Mouse (Mus musculus) gastrocnemius, postnatal 10 days (tissue): Measurements from ENCODE around the gene Unc119. TPM values are rescaled to one million over a fixed set of nuclear protein-coding genes. Genes with fewer than 3 reads are reported as not detected.

Experiments
- DNase-seq: peaks from one replicate; pipeline ENCODE4 v3.0.0; 2021; ENCODE audit warnings: mixed read lengths
- total RNA-seq, 2 experiments: library from RNA; stranded (reverse); gene quantifications; 2 replicates each; pipeline ENCODE4 v1.2.3; 2021

Unc119 gene
- total RNA-seq, 2 experiments from 2014 or later, result 26.2 to 28.4 TPM

- no peak for DNase-seq
Observed at GRCm38 (mm10) chr11:78344328-78344889, 1.1 kb downstream of the Unc119 start.

DNA sequence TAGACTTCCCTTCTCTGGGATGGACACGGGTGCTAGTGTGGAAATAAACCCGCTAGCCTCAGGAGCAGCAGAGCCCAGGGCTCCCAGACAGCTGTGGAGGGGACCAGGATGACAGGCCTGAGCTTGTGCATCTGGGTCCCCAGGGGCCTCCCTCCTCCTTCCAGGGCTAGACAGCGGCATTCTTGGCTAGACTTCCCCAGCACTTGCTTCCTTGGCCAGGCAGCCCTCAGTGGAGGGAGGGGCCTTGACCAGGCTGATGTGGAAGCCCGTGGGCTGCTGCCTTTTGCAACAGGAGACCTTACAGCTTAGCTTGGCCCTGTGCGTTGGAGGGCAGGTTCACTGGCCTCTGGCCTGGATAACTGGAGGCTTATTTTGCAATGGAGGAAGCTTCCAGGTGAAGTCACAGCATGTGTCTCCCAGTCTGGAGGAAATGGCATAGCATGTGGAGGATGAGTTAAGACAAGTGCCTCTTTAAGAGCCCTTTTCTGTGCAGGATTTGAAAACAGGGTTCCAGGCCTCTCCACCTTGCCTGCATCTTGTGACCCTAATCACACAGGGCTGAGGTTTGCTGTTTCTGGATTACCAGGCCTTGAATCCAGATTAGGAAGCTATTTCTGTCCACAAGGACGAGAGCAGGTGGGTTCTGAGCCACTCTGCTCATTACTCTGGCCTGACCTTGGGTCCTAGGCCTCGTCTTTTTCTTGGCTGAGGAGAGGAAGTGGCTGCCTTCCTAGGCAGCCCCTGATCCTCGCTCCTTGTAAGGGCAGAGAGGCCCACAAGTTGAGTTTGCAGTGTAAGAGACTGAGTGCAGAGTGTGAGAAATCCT lies 1.8 kb downstream of the Unc119 start:
- peak; percentile 74 for DNase-seq

DNA sequence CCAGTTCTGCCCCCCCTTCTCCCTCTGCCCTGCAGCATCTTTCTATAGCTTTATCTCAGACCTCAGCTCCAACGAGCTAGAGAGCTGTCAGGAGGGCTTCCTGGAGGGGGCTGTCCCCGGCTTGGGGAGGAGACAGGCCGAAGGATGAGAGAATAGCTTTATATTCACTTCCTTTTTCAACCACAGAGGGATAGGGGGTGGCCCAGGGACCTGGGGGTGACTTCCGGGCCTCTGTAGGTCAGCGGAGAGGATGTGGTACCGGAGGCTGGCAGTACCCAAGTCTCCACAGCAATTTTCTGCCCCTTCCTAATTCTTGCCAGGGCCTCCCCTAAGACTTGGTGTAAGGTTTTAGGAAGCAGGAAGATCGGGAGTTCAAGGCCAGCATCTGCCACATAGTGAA lies 2.5 kb downstream of the Unc119 start:
- no peak for DNase-seq

- no peak for DNase-seq
Observed at GRCm38 (mm10) chr11:78346326-78347069, 3.2 kb downstream of the Unc119 start.

DNA sequence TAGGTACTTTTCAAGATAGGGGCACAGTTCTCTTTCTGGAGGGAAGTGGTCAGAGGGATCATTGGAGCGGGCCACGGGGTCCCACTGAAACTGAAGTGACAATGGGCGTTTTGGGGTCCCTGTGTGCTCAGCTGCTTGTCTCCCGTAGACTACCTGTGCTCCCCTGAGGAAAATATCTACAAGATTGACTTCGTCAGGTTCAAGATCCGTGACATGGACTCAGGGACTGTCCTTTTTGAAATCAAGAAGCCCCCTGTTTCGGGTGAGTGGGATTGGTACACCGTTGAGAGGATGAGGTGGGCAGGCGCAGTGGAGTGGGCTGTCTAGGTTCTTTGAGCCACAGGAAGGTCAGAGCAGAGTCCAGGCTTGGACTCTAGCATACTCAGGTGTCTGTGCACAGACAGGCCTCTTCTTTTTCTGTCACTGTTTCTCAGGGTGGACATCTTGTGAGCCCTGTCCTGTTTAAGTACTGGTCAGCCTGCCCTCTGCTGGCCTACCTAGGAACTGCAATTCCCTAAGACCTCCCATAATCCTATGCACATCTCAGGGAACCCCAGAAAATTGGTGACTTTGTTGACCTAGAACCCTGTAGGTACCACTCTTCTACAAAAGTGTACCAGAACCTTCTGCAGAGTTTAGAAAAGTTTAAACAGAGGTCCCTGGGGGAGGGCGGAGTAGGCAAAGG lies 3.9 kb downstream of the Unc119 start:
- peak; percentile 79 for DNase-seq

- DNase-seq, result no peak
Observed at GRCm38 (mm10) chr11:78347908-78348307, 4.6 kb downstream of the Unc119 start.

GRCm38 (mm10) chr11:78348474-78348873 lies 5.2 kb downstream of the Unc119 start:
- DNase-seq, result no peak

DNA sequence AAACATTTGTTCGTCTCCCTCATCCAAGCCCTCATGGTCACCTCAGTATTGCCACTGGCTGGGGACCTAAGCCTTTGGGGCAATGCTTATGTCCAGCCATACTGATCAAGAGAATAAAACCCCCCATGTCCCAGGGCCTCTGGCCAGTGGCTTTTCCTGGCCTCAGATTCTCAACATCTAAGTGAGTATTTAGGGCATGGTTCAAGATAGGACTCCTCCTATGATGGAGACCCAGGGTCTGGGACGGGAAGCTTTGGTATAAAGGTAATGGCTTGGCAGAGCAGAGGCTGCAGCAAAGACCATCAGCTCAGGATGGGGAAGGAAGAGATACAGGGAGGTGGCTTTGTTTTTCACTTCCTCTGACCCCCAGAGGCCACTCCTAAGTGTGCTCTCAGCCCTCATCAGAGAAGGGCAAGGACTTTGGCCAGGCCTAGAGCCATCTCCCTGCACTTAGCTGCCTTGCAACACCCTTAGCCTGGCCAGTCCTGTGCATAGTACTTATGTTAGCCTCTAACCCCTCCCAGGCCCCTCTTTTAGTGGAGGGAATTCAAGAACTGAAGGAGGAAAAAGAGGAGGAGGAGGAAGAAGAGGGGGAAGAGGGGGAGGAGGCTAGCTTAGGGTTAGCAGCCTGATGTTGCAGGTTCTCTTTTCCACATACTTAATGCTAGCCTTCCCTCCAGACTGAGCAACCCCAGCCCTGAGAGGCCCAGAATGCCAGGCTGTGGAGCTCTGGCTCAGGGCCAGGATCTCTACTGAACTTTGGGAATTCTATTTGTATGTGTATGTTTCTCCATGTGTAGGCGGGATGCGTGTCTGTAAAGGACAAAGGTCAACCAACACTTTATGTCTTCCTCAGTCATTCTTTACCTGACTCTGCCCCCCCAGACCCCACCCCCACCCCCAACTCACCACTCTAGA lies 6.4 kb downstream of the Unc119 start:
- no peak for DNase-seq

- no peak for DNase-seq
Observed at GRCm38 (mm10) chr11:78353081-78353480, 9.8 kb downstream of the Unc119 start.

- DNase-seq, result no peak
Observed at GRCm38 (mm10) chr11:78354905-78355304, 11.6 kb downstream of the Unc119 start.

- peak; percentile 88 for DNase-seq
Observed at GRCm38 (mm10) chr11:78355471-78356238, 12.4 kb downstream of the Unc119 start.

GRCm38 (mm10) chr11:78358330-78359007 lies 15.2 kb downstream of the Unc119 start:
- peak; percentile 50 for DNase-seq

DNA sequence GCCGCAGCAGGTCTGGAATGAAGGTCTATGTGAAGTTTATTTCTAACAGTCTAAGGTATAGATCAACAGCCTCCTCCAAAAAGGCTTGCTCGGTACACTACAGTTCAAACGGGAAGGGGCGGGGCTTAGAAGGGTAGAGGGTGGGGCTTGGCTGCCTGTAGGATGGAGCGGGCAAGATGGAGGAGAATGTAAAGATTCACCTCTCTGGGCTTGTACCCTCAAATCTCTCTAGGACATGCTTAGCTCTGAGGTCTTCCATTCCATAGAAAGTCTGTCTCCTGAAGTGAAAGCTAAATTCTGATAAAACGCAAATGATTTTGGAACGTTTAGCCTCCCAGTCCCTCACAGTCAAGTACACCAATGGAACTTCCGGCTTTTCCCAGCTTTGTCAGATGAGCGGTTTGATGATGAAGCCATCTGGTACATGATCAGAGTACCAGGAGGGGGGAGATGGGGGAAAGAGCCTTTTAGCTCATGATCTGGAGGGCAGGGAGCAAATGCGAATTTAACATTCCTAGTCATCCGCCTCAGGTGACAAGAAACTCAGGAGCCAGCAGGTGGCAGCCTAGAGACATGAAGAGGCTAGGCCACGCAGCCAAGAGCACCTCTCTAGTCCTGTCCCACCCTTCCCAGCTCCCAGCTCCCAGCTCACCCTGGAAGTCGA lies 17.0 kb downstream of the Unc119 start:
- DNase-seq, result peak; percentile 77

DNA sequence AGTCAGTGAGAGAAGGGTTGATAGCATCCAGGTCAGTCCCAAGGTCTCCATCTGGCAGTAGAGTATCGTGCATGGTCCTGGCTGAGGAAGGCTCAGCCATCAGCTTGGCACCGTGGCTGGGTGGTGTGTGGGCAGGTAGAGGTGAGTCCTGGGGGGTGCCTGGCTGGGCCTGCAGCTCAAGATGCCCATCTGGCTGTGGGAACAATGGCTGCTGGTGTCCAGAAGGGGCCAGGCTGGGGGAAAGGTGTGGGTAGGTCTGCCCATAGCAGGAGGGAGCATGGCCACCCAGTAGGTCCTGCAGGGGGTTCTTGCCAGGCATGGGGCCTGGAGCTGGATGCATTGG lies 17.5 kb downstream of the Unc119 start:
- DNase-seq, result no peak

DNA sequence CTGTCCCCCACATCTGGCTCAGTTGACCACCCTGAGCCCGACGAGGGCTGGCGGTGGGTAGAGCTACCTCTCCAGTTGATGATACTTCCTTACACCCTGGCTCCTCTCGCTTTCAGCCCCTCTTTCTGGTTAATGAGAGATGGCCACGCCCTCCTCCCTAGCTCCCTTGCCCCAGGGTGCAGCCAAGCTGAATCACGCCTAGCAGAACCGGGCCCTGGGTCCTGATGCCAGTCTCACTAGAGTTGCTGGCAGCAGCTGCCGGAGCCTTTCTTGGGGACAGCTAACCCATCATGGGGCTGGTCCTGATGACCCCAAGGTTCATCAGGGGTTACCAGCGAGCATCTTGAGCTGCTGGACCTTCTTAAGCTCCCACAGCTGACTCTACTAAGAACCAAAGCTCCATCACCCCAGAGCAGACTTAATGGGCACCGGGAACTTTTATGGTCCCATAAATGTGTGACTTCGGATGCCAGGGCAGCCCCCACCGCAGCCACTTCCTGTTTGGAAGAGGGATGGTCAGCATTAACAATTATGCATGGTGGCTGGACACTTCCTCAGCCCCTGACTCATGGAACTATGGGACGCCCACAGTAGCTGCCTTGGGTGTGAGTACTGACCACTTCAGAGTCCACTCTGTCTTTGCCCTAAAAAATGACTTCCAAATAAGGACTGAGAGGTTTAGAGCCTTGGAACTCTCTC lies 20.2 kb downstream of the Unc119 start:
- DNase-seq, result no peak

DNA sequence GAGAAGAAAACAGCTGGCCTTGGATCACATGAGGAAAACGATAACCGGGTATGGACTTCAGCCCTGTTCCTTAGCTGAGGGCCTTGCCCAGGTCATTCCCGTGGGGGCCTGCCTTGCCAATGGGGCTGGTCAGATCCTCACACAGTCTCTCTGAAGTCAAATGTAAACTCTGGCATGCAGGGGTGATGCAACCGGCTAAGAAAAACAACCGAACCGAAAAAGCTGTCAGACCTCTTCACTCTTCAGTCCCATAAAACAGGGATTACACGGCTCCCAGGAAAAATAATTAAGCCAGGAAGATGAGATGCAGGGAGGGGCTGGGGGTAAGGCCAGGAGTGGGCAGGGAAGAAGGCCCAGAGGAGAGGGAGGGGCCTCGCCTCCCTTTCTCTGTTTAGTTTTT lies 20.8 kb downstream of the Unc119 start:
- DNase-seq, result no peak

GRCm38 (mm10) chr11:78367456-78368225 lies 24.4 kb downstream of the Unc119 start:
- DNase-seq, result no peak

GRCm38 (mm10) chr11:78370389-78370788 lies 27.1 kb downstream of the Unc119 start:
- no peak for DNase-seq
